Mouse (Mus musculus): ENCODE measurements around the gene Trabd2b. TPM values are rescaled to one million over a fixed set of nuclear protein-coding genes. Genes with fewer than 3 reads are reported as not detected.

Trabd2b gene
- polyA plus RNA-seq, 1 experiment = 1.5 TPM

GRCm38 (mm10) chr4:114372699-114373098 is 33.8 kb upstream of the Trabd2b start:
- DNase-seq (ENCODE audit: low read depth) = no peak
- no peak for TF ChIP-seq POLR2A (IDR thresholded peaks at IDR 0.05; ENCODE audit: borderline replicate concordance, extremely low read depth, insufficient read depth, insufficient read length, poor library complexity, severe bottlenecking)
- no peak for TF ChIP-seq CTCF (IDR thresholded peaks at IDR 0.05; ENCODE audit: borderline replicate concordance, extremely low read depth, insufficient read depth, insufficient read length)

DNA sequence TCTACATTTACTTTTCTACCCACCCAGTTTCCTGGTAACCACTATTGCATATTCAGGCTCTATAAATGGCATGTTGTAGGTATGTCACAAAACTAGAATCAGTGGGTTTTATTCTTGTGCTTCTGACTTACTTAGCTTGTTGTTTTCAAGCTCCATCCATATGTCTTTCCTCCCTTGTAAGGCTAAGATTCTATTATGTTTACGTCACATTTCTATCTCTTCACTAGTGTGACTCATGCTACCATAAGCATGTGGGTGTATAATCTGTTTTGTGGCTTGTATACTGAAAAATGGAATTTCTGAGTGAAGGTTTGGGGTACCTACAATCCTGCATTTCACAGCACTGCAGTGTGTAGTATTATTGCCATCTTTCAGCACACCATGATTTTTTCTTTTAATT is 32.2 kb upstream of the Trabd2b start:
- no peak for DNase-seq (ENCODE audit: low read depth)
- TF ChIP-seq POLR2A (IDR thresholded peaks at IDR 0.05; ENCODE audit: borderline replicate concordance, extremely low read depth, insufficient read depth, insufficient read length, poor library complexity, severe bottlenecking) = no peak
- no peak for TF ChIP-seq CTCF (IDR thresholded peaks at IDR 0.05; ENCODE audit: borderline replicate concordance, extremely low read depth, insufficient read depth, insufficient read length)

DNA sequence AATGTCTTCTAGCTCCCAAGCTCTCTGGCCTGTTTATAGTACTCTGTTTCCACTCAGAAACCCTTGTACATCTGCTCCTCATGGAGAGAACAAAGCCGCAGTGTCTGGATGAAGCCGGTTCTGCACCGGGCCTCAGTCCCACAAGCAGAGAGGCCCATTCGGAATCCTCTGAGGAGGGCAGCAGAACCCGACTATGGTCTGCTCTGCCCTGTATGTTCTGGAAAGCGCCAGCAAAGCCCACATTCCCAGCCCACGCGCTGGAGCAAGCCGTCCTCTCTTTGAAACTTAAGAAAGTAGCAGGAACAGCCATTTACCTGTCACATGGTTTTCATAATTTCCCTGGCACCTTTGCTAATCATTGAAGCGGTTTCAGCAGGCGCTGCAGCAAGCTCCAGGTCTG is 29.0 kb upstream of the Trabd2b start:
- DNase-seq (ENCODE audit: low read depth) = no peak
- TF ChIP-seq POLR2A (IDR thresholded peaks at IDR 0.05; ENCODE audit: borderline replicate concordance, extremely low read depth, insufficient read depth, insufficient read length, poor library complexity, severe bottlenecking) = no peak

DNA sequence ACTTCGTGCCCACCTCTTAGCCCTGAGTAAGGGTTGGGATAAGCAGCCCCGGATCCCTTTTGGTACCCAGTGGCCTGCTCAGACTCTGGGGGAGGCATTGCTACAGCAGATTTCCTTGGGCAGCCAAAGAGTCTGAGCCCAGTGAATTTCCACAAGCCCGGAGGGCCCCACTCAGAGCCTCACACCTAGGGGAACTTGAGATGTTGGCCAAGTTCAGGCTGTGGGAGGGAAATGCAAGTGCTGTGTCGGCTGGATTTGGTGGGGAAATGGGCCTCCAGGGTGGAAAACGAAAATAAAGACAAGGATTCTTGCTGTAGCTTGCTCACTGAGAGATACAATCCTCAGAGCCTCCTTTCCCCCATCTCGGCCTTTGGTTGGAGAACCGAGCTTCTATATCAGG is 28.0 kb upstream of the Trabd2b start:
- no peak for DNase-seq (ENCODE audit: low read depth)
- TF ChIP-seq POLR2A (IDR thresholded peaks at IDR 0.05; ENCODE audit: borderline replicate concordance, extremely low read depth, insufficient read depth, insufficient read length, poor library complexity, severe bottlenecking) (no peak), CTCF (IDR thresholded peaks at IDR 0.05; ENCODE audit: borderline replicate concordance, extremely low read depth, insufficient read depth, insufficient read length) (no peak)

- DNase-seq (ENCODE audit: low read depth) = no peak
- no peak for TF ChIP-seq CTCF (IDR thresholded peaks at IDR 0.05; ENCODE audit: borderline replicate concordance, extremely low read depth, insufficient read depth, insufficient read length)
- TF ChIP-seq POLR2A (IDR thresholded peaks at IDR 0.05; ENCODE audit: borderline replicate concordance, extremely low read depth, insufficient read depth, insufficient read length, poor library complexity, severe bottlenecking) = no peak
Measured at GRCm38 (mm10) chr4:114379416-114379956, 27.0 kb upstream of the Trabd2b start.

- peak; percentile 81 for DNase-seq (ENCODE audit: low read depth)
Measured at GRCm38 (mm10) chr4:114382627-114383026, 23.9 kb upstream of the Trabd2b start.

GRCm38 (mm10) chr4:114385236-114385635 is 21.3 kb upstream of the Trabd2b start:
- DNase-seq (ENCODE audit: low read depth) = no peak
- TF ChIP-seq POLR2A (IDR thresholded peaks at IDR 0.05; ENCODE audit: borderline replicate concordance, extremely low read depth, insufficient read depth, insufficient read length, poor library complexity, severe bottlenecking) = no peak
- TF ChIP-seq CTCF (IDR thresholded peaks at IDR 0.05; ENCODE audit: borderline replicate concordance, extremely low read depth, insufficient read depth, insufficient read length) = no peak

More at GRCm38 (mm10) chr4:114382627-114383026, 23.9 kb upstream of the Trabd2b start:
- TF ChIP-seq POLR2A (IDR thresholded peaks at IDR 0.05; ENCODE audit: borderline replicate concordance, extremely low read depth, insufficient read depth, insufficient read length, poor library complexity, severe bottlenecking) = no peak
- TF ChIP-seq CTCF (IDR thresholded peaks at IDR 0.05; ENCODE audit: borderline replicate concordance, extremely low read depth, insufficient read depth, insufficient read length) = no peak

GRCm38 (mm10) chr4:114386395-114386811 is 20.1 kb upstream of the Trabd2b start:
- DNase-seq (ENCODE audit: low read depth) = peak; percentile 72
- TF ChIP-seq POLR2A (IDR thresholded peaks at IDR 0.05; ENCODE audit: borderline replicate concordance, extremely low read depth, insufficient read depth, insufficient read length, poor library complexity, severe bottlenecking) (no peak), CTCF (IDR thresholded peaks at IDR 0.05; ENCODE audit: borderline replicate concordance, extremely low read depth, insufficient read depth, insufficient read length) (no peak)

- no peak for TF ChIP-seq CTCF (IDR thresholded peaks at IDR 0.05; ENCODE audit: borderline replicate concordance, extremely low read depth, insufficient read depth, insufficient read length)
- TF ChIP-seq POLR2A (IDR thresholded peaks at IDR 0.05; ENCODE audit: borderline replicate concordance, extremely low read depth, insufficient read depth, insufficient read length, poor library complexity, severe bottlenecking) = no peak
- no peak for DNase-seq (ENCODE audit: low read depth)
Measured at GRCm38 (mm10) chr4:114387527-114388135, 18.9 kb upstream of the Trabd2b start.

- TF ChIP-seq CTCF (IDR thresholded peaks at IDR 0.05; ENCODE audit: borderline replicate concordance, extremely low read depth, insufficient read depth, insufficient read length) (no peak), POLR2A (IDR thresholded peaks at IDR 0.05; ENCODE audit: borderline replicate concordance, extremely low read depth, insufficient read depth, insufficient read length, poor library complexity, severe bottlenecking) (no peak)
- DNase-seq (ENCODE audit: low read depth) = no peak
Measured at GRCm38 (mm10) chr4:114388306-114388705, 18.2 kb upstream of the Trabd2b start.

- TF ChIP-seq POLR2A (IDR thresholded peaks at IDR 0.05; ENCODE audit: borderline replicate concordance, extremely low read depth, insufficient read depth, insufficient read length, poor library complexity, severe bottlenecking) (no peak), CTCF (IDR thresholded peaks at IDR 0.05; ENCODE audit: borderline replicate concordance, extremely low read depth, insufficient read depth, insufficient read length) (no peak)
Measured at GRCm38 (mm10) chr4:114389653-114390052, 16.9 kb upstream of the Trabd2b start.

DNA sequence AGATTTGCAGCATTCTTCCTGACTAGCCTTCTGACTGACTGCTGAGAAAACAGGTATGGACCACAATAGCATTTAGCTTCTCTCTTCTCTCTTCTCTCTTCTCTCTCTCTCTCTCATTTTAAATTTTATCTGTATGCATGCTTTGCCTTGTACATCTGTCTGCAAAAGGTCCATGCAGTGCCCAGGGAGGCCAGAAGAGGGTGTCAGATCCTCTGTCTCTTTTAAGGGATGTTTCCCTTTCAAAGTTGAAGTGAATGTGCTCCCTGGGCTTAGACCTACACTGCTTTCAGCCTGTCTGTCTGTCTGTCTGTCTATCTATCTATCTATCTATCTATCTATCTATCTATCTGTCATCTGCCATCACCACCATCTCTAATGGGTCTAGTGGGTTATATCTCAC is 8.9 kb upstream of the Trabd2b start:
- DNase-seq (ENCODE audit: low read depth) = no peak
- TF ChIP-seq POLR2A (IDR thresholded peaks at IDR 0.05; ENCODE audit: borderline replicate concordance, extremely low read depth, insufficient read depth, insufficient read length, poor library complexity, severe bottlenecking) = no peak
- TF ChIP-seq CTCF (IDR thresholded peaks at IDR 0.05; ENCODE audit: borderline replicate concordance, extremely low read depth, insufficient read depth, insufficient read length) = peak; percentile 34; the same call in 1 of the 2 replicates

More at GRCm38 (mm10) chr4:114389653-114390052, 16.9 kb upstream of the Trabd2b start:
- DNase-seq (ENCODE audit: low read depth) = no peak
